Mouse (Mus musculus) stomach, embryonic 16.5 days (tissue): ENCODE results near the gene Camk2d. TPM values are rescaled to one million over a fixed set of nuclear protein-coding genes. Genes with fewer than 3 reads are reported as not detected.

Experiments
- ATAC-seq: fragments of 200-750 bp; cut with Nextera tagmentation; 2 replicates; pipeline ENCODE4 v1.8.0; 2017; ENCODE audit warnings: moderate number of reproducible peaks, moderate TSS enrichment; ENCODE audit not compliant: insufficient read depth, low FRiP score
- H3K27ac ChIP-seq: fragments of 300-500 bp; sonication (generic); 2 replicates; pipeline ENCODE4 v1.5.1; 2014; ENCODE audit warnings: low read length
- H3K27me3 ChIP-seq: fragments of 300-500 bp; sonication (generic); 2 replicates; pipeline ENCODE4 v1.6.1; 2014; ENCODE audit warnings: low read length, control low read depth, mixed read lengths; ENCODE audit not compliant: control insufficient read depth, insufficient read depth
- H3K36me3 ChIP-seq: fragments of 300-500 bp; sonication (generic); 2 replicates; pipeline ENCODE4 v1.6.1; 2014; ENCODE audit warnings: low read length; ENCODE audit not compliant: control insufficient read depth, insufficient read depth
- H3K4me1 ChIP-seq: fragments of 300-500 bp; sonication (generic); 2 replicates; pipeline ENCODE4 v1.6.1; 2014; ENCODE audit warnings: low read length, control low read depth, mixed read lengths; ENCODE audit not compliant: control insufficient read depth, insufficient read depth
- H3K4me2 ChIP-seq: fragments of 300-500 bp; sonication (generic); 2 replicates; pipeline ENCODE4 v1.6.1; 2014; ENCODE audit warnings: low read depth, low read length, mixed read lengths
- H3K4me3 ChIP-seq: fragments of 300-500 bp; sonication (generic); replicated peaks from 2 replicates; pipeline ENCODE4 v1.5.1; 2014; ENCODE audit warnings: mild to moderate bottlenecking, low read length
- H3K9ac ChIP-seq: fragments of 300-500 bp; sonication (generic); 2 replicates; pipeline ENCODE4 v1.6.1; 2014; ENCODE audit warnings: low read length
- H3K9me3 ChIP-seq: fragments of 300-500 bp; sonication (generic); replicated peaks from 2 replicates; pipeline ENCODE4 v1.6.1; 2016; ENCODE audit warnings: low read length, control low read depth; ENCODE audit not compliant: control insufficient read depth
- WGBS: fragments of 180-500 bp; shearing (Covaris S2); extraction: QIAGEN DNeasy Blood & Tissue Kit; methylation state at CpG from one replicate; pipeline ENCODE4 v1.1.7; 2014; 5-methylcytosine and 5-hydroxymethylcytosine counted together
- polyA plus RNA-seq: library from polyadenylated mRNA; unstranded; fragments of >200 nt; fragmentation: Nextera tagmentation; extraction: Ambion mirVana; gene quantifications from 2 replicates; pipeline ENCODE4 v1.2.1, GENCODE M21; 2015

The Camk2d gene
- polyA plus RNA-seq, 1 experiment from 2014 or later = 36.8 TPM

- H3K9ac ChIP-seq = no peak overlapping the region
- no peak overlapping the region for H3K27ac ChIP-seq
- 58% methylated on average over 3 of the region's 3 CpGs for WGBS
- no peak for ATAC-seq
- no peak overlapping the region for H3K4me2 ChIP-seq
- H3K4me3 ChIP-seq = no peak overlapping the region
- no peaks in the 10 kb centered on the region for H3K9me3 ChIP-seq
- H3K27me3 ChIP-seq = no peaks in the 10 kb centered on the region
- no peaks in the 10 kb centered on the region for H3K36me3 ChIP-seq
- H3K4me1 ChIP-seq = peaks cover 7% of the 10 kb centered on the region; the same call in 1 of the 2 replicates
These were observed 103.6 kb downstream of the Camk2d start for GRCm38 (mm10) chr3:126699740-126700139.

GRCm38 (mm10) chr3:126701067-126701466, 105.0 kb downstream of the Camk2d start:
- WGBS = 80% methylated on average over 6 of the region's 6 CpGs
- H3K4me2 ChIP-seq = no peak overlapping the region
- no peak overlapping the region for H3K27ac ChIP-seq
- no peak overlapping the region for H3K4me3 ChIP-seq
- no peak overlapping the region for H3K9ac ChIP-seq
- H3K9me3 ChIP-seq = no peaks in the 10 kb centered on the region
- no peak for ATAC-seq
- no peaks in the 10 kb centered on the region for H3K36me3 ChIP-seq
- H3K4me1 ChIP-seq = no peaks in the 10 kb centered on the region
- no peaks in the 10 kb centered on the region for H3K27me3 ChIP-seq

- Histone ChIP-seq H3K27ac (no peak overlapping the region), H3K9ac (no peak overlapping the region), H3K36me3 (no peaks in the 10 kb centered on the region), H3K27me3 (no peaks in the 10 kb centered on the region), H3K9me3 (no peaks in the 10 kb centered on the region), H3K4me1 (no peaks in the 10 kb centered on the region), H3K4me2 (no peak overlapping the region), H3K4me3 (no peak overlapping the region)
- no peak for ATAC-seq
- 74% methylated on average over 6 of the region's 6 CpGs for WGBS
These were observed 105.5 kb downstream of the Camk2d start for GRCm38 (mm10) chr3:126701586-126701985.

GRCm38 (mm10) chr3:126705490-126705889, 109.4 kb downstream of the Camk2d start:
- Histone ChIP-seq H3K4me3 (no peak overlapping the region), H3K27ac (no peak overlapping the region), H3K9me3 (no peaks in the 10 kb centered on the region), H3K4me2 (no peak overlapping the region), H3K36me3 (no peaks in the 10 kb centered on the region), H3K27me3 (no peaks in the 10 kb centered on the region), H3K9ac (no peak overlapping the region), H3K4me1 (no peaks in the 10 kb centered on the region)
- 89% methylated on average over 1 of the region's 1 CpGs for WGBS
- no peak for ATAC-seq

GRCm38 (mm10) chr3:126714281-126714680, 118.2 kb downstream of the Camk2d start:
- H3K4me3 ChIP-seq = no peak overlapping the region

GRCm38 (mm10) chr3:126723021-126723449, 126.9 kb downstream of the Camk2d start:
- 81% methylated on average over 5 of the region's 5 CpGs for WGBS
- no peak for ATAC-seq
- Histone ChIP-seq H3K9ac (no peak overlapping the region), H3K4me2 (no peak overlapping the region), H3K27me3 (no peaks in the 10 kb centered on the region), H3K4me1 (no peaks in the 10 kb centered on the region), H3K36me3 (no peaks in the 10 kb centered on the region), H3K4me3 (no peak overlapping the region), H3K9me3 (no peaks in the 10 kb centered on the region), H3K27ac (no peak overlapping the region)

More at GRCm38 (mm10) chr3:126714281-126714680, 118.2 kb downstream of the Camk2d start:
- H3K4me2 ChIP-seq = no peak overlapping the region
- no peaks in the 10 kb centered on the region for H3K36me3 ChIP-seq
- H3K27ac ChIP-seq = no peak overlapping the region
- no peak overlapping the region for H3K9ac ChIP-seq
- no peak for ATAC-seq
- WGBS = 64% methylated on average over 1 of the region's 1 CpGs
- H3K4me1 ChIP-seq = no peaks in the 10 kb centered on the region
- no peaks in the 10 kb centered on the region for H3K27me3 ChIP-seq
- H3K9me3 ChIP-seq = no peaks in the 10 kb centered on the region

- Histone ChIP-seq H3K27me3 (no peaks in the 10 kb centered on the region), H3K27ac (no peak overlapping the region), H3K4me1 (no peaks in the 10 kb centered on the region), H3K9me3 (no peaks in the 10 kb centered on the region), H3K36me3 (no peaks in the 10 kb centered on the region), H3K4me2 (no peak overlapping the region), H3K9ac (no peak overlapping the region), H3K4me3 (no peak overlapping the region)
- ATAC-seq = no peak
- 68% methylated on average over 5 of the region's 5 CpGs for WGBS
These were observed 127.4 kb downstream of the Camk2d start for GRCm38 (mm10) chr3:126723458-126723857.

GRCm38 (mm10) chr3:126725647-126726046, 129.5 kb downstream of the Camk2d start:
- WGBS = 82% methylated on average over 9 of the region's 9 CpGs

GRCm38 (mm10) chr3:126727387-126727786, 131.3 kb downstream of the Camk2d start:
- Histone ChIP-seq H3K36me3 (no peaks in the 10 kb centered on the region), H3K27me3 (no peaks in the 10 kb centered on the region), H3K9me3 (no peaks in the 10 kb centered on the region), H3K4me3 (no peak overlapping the region), H3K4me1 (no peaks in the 10 kb centered on the region), H3K9ac (no peak overlapping the region), H3K4me2 (no peak overlapping the region), H3K27ac (no peak overlapping the region)
- 94% methylated on average over 4 of the region's 4 CpGs for WGBS
- no peak for ATAC-seq

More at GRCm38 (mm10) chr3:126725647-126726046, 129.5 kb downstream of the Camk2d start:
- no peaks in the 10 kb centered on the region for H3K27me3 ChIP-seq
- H3K4me2 ChIP-seq = no peak overlapping the region
- H3K4me1 ChIP-seq = no peaks in the 10 kb centered on the region
- H3K4me3 ChIP-seq = no peak overlapping the region
- no peaks in the 10 kb centered on the region for H3K9me3 ChIP-seq
- ATAC-seq = no peak
- no peak overlapping the region for H3K9ac ChIP-seq
- no peaks in the 10 kb centered on the region for H3K36me3 ChIP-seq
- H3K27ac ChIP-seq = no peak overlapping the region

GRCm38 (mm10) chr3:126730411-126730810, 134.3 kb downstream of the Camk2d start:
- 88% methylated on average over 5 of the region's 5 CpGs for WGBS
- no peak overlapping the region for H3K4me2 ChIP-seq

More at GRCm38 (mm10) chr3:126730411-126730810, 134.3 kb downstream of the Camk2d start:
- Histone ChIP-seq H3K9me3 (no peaks in the 10 kb centered on the region), H3K4me3 (no peak overlapping the region), H3K27me3 (no peaks in the 10 kb centered on the region), H3K9ac (no peak overlapping the region), H3K4me1 (no peaks in the 10 kb centered on the region), H3K36me3 (no peaks in the 10 kb centered on the region), H3K27ac (no peak overlapping the region)
- ATAC-seq = no peak
